Comparison of ENCODE assay signal across 13 mouse cellular contexts in the genomic region with DNA sequence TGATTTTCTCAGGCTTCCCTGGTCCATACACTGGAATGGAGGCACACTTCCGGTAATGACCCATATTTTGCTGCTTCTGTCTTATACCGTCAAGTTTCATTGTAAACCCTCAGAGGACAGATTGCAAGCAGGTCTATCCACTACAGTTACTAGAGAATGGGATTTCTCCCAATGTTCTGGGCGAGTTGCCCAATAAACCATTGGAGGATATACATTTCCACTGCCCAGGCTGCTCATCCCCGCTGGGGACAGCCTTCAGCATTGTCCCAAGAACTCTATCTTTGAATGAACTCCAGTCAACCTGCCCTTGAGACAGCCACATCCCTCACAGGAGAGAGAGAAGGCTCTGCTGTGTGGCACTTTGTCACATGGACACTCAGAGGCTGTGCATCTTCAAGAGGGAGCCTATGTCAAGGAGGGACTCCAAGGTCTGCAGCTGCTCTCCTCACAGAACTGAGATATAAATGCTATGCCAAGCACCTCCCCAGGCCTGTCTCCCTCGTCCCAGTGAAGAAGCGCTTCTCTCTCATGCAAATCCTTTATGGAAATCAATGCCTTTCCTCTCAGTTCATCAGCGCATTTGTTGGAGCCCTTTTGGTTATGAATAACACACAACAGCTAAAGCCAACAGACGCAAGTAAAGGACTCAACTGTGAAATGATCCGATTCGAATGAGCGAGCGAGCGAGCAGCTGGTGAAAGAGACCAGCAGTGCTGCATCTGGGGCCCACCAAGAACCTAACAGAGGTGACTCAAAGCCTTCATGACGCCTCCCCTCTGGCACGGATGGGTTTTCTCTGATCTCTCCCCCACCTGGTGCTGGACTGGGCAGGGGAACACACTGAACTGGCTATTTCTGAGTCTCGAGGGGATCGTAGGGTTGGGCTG. TPM values are rescaled to one million over a fixed set of nuclear protein-coding genes. Genes with fewer than 3 reads are reported as not detected.
A peak's percentile ranks its signal among the peaks of the same experiment; 100 is the strongest.
DNase-seq lines count a peak whose midpoint lies in the region; ATAC-seq lines count a peak whose summit lies in the region.
"Had no signal": no experiment of that assay in that cellular context is flagged by ENCODE, and none has a peak within 500 bp of the region (broad histone marks: within the 10 kb centered on the region; RNA-seq: fewer than 3 reads in every experiment).

No protein-coding gene starts in this region.

- ATAC-seq in frontal cortex, adult (ENCODE audit: low TSS enrichment): peak; percentile 50
- ATAC-seq in hindbrain, embryonic 11.5 days (ENCODE audit: low FRiP score): peak; percentile 33; the same call in 1 of the 2 replicates
- peak; percentile 51; the same call in 1 of the 2 replicates for ATAC-seq in neural tube, embryonic 14.5 days (ENCODE audit: low read depth)
- ATAC-seq in CD4-positive, CD25-positive, alpha-beta regulatory T cell, adult 4 months: no peak
- ATAC-seq: intestine, embryonic 16.5 days; Patski had no signal

- H3K36me3 ChIP-seq in hindbrain, embryonic 11.5 days (ENCODE audit: control insufficient read depth, insufficient read depth, low read length): no peaks in the 10 kb centered on the region
- H3K36me3 ChIP-seq in neural tube, embryonic 14.5 days (ENCODE audit: control insufficient read depth, insufficient read depth, low read length): no peaks in the 10 kb centered on the region
- H3K36me3 ChIP-seq: heart, embryonic 13.5 days; liver, embryonic 13.5 days had no signal

- no peak for DNase-seq in frontal cortex, postnatal 25 days (ENCODE audit: low spot score in 2 of 2)
- peak; percentile 25 for DNase-seq in right cerebral cortex, postnatal 14 days
- DNase-seq in right cerebral cortex, postnatal 25 days: no peak
- peak; percentile 24 for DNase-seq in hindbrain, embryonic 11.5 days (ENCODE audit: low spot score)
- no peak for DNase-seq in embryo, embryonic 11 days
- DNase-seq: adrenal gland, postnatal 14 days; liver, embryonic 13.5 days had no signal

- H3K27ac ChIP-seq in hindbrain, embryonic 11.5 days (ENCODE audit: low read depth, low read length): no peak overlapping the region
- H3K27ac ChIP-seq in neural tube, embryonic 14.5 days (ENCODE audit: low read depth, low read length): no peak overlapping the region
- H3K27ac ChIP-seq: heart, embryonic 13.5 days; liver, embryonic 13.5 days had no signal

- H3K9ac ChIP-seq in hindbrain, embryonic 11.5 days (ENCODE audit: low read depth, low read length): no peak overlapping the region
- H3K9ac ChIP-seq in neural tube, embryonic 14.5 days (replicated peaks; ENCODE audit: low read depth, low read length): no peak overlapping the region
- H3K9ac ChIP-seq: heart, embryonic 13.5 days; liver, embryonic 13.5 days had no signal

- H3K9me3 ChIP-seq in hindbrain, embryonic 11.5 days (ENCODE audit: control insufficient read depth, low read length): no peaks in the 10 kb centered on the region
- H3K9me3 ChIP-seq in neural tube, embryonic 14.5 days (ENCODE audit: control insufficient read depth, low read length): no peaks in the 10 kb centered on the region
- H3K9me3 ChIP-seq: heart, embryonic 13.5 days; liver, embryonic 13.5 days had no signal

- WGBS in hindbrain, embryonic 11.5 days: 66% methylated on average over 17 of the region's 17 CpGs
- 54% methylated on average over 17 of the region's 17 CpGs for WGBS in neural tube, embryonic 14.5 days

- no peaks in the 10 kb centered on the region for H3K4me1 ChIP-seq in hindbrain, embryonic 11.5 days (replicated peaks; ENCODE audit: control insufficient read depth, insufficient read depth, low read length)
- H3K4me1 ChIP-seq in neural tube, embryonic 14.5 days (ENCODE audit: control insufficient read depth, insufficient read depth, low read length): 0 out of 2 replicates have a peak, but pooled peaks cover 3% of the 10 kb centered on the region
- H3K4me1 ChIP-seq: heart, embryonic 13.5 days had no signal

- no peak overlapping the region for H3K4me3 ChIP-seq in hindbrain, embryonic 11.5 days (ENCODE audit: low read depth, low read length)
- no peak overlapping the region for H3K4me3 ChIP-seq in neural tube, embryonic 14.5 days (ENCODE audit: low read depth, low read length)
- H3K4me3 ChIP-seq: heart, embryonic 13.5 days; liver, embryonic 13.5 days had no signal

- no peak overlapping the region for H3K4me2 ChIP-seq in hindbrain, embryonic 11.5 days (replicated peaks; ENCODE audit: low read depth, low read length)
- no peak overlapping the region for H3K4me2 ChIP-seq in neural tube, embryonic 14.5 days (ENCODE audit: low read depth, low read length)
- H3K4me2 ChIP-seq: heart, embryonic 13.5 days; liver, embryonic 13.5 days had no signal

- H3K27me3 ChIP-seq in hindbrain, embryonic 11.5 days (ENCODE audit: control insufficient read depth, insufficient read depth, low read length): no peaks in the 10 kb centered on the region
- H3K27me3 ChIP-seq in neural tube, embryonic 14.5 days (ENCODE audit: control insufficient read depth, insufficient read depth, low read length): no peaks in the 10 kb centered on the region
- H3K27me3 ChIP-seq: heart, embryonic 13.5 days; liver, embryonic 13.5 days had no signal

RNA-seq across cellular contexts. Expression of a gene that starts 32.6 kb away (rescaled TPM):
- polyA plus RNA-seq in hindbrain, embryonic 11.5 days (2014; fragmentation: Nextera tagmentation; extraction: Ambion mirVana): 0.27 and 0.31 TPM in 2 replicates
- polyA plus RNA-seq in neural tube, embryonic 14.5 days (2014; fragmentation: Nextera tagmentation; extraction: Ambion mirVana): 0.74 TPM in 1 of 2 replicates, not detected in the other
- polyA plus RNA-seq in CD4-positive, CD25-positive, alpha-beta regulatory T cell, adult 4 months (2017; shearing (Covaris generic)): not detected
- polyA plus RNA-seq: heart, embryonic 13.5 days; intestine, embryonic 16.5 days; liver, embryonic 13.5 days; Patski had no signal

RNA-seq across cellular contexts. Expression of a gene that starts 45.9 kb away (rescaled TPM):
- 4.5 and 5.7 TPM in 2 replicates for polyA plus RNA-seq in hindbrain, embryonic 11.5 days (2014; fragmentation: Nextera tagmentation; extraction: Ambion mirVana)
- 19.1 and 24.2 TPM in 2 replicates for polyA plus RNA-seq in neural tube, embryonic 14.5 days (2014; fragmentation: Nextera tagmentation; extraction: Ambion mirVana)
- polyA plus RNA-seq in CD4-positive, CD25-positive, alpha-beta regulatory T cell, adult 4 months (2017; shearing (Covaris generic)): 1 to 10 TPM; 1.2 to 2.2 TPM

Comparison
In these comparisons a context has a peak if more than half of its experiments do, and no peak if none do; other contexts are left out.
1. DNase-seq: peak in right cerebral cortex, postnatal 14 days (single experiment) and hindbrain, embryonic 11.5 days (single experiment); none in frontal cortex, postnatal 25 days (0 of 2), right cerebral cortex, postnatal 25 days (single experiment) and embryo, embryonic 11 days (single experiment).